7 mouse cellular contexts compared by ENCODE assay signal in the genomic region with DNA sequence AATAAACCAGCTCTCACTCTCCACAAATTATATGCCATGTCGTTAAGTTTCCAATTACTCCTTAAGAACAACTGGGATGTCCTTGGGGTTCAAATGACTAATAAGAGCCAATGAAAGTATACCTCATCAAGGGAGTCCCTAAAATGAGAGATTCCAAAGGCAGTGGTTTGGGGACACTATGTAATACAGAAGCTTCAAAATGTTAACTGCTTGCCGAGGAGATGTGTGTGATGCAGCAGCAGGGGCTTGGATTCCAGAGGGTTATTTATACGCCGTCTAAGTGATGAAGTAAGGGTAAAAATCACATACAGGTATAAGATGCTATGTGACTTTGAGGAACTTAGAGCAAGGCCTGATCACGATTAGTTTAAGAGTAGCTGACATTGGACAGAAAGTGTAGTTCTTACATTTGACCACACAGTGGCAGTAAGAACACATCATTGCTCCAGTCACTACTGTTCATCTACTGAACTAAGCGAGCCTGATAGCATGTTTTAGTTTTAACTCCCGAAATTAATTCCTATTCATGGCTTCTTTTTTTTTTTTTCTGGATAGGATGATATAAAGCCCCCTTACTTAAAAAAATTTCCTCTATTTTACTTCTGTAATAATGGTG. TPM values are rescaled to one million over a fixed set of nuclear protein-coding genes. Genes with fewer than 3 reads are reported as not detected.
DNase-seq lines count a peak whose midpoint lies in the region; ATAC-seq and TF ChIP-seq lines count a peak whose summit lies in the region.

No protein-coding gene starts in this region.

- TF ChIP-seq POLR2A in cortical plate, adult 2 months (IDR thresholded peaks at IDR 0.05; ENCODE audit: extremely low read depth, insufficient read depth, low read length), result no peak

- no peaks in the 10 kb centered on the region for H3K4me1 ChIP-seq in neural tube, embryonic 11.5 days (ENCODE audit: control insufficient read depth, insufficient read depth, low read length)
- H3K4me1 ChIP-seq in cortical plate, adult 2 months (ENCODE audit: control insufficient read depth, insufficient read depth, low read length), result no peaks in the 10 kb centered on the region

- 54% methylated on average over 7 of the region's 7 CpGs for WGBS in neural tube, embryonic 11.5 days

- no peak overlapping the region for H3K27ac ChIP-seq in neural tube, embryonic 11.5 days (ENCODE audit: low read depth, low read length)
- no peak overlapping the region for H3K27ac ChIP-seq in cortical plate, adult 2 months (ENCODE audit: insufficient read depth, low read length)

- no peaks in the 10 kb centered on the region for H3K27me3 ChIP-seq in neural tube, embryonic 11.5 days (ENCODE audit: control insufficient read depth, insufficient read depth, low read length)

- peak; percentile 54 for DNase-seq in neural tube, embryonic 11.5 days (ENCODE audit: low spot score)
- DNase-seq in neural tube, embryonic 10.5 days (ENCODE audit: extremely low spot score, low spot score), result no peak
- peak; percentile 83 for DNase-seq in NIH3T3 (ENCODE audit: low read depth)
- DNase-seq in induced T-regulatory cell, adult 2 months (ENCODE audit: low read depth), result peak; percentile 85
- no peak for DNase-seq in yolk sac, embryonic 10.5 days (ENCODE audit: low spot score)

- H3K4me3 ChIP-seq in neural tube, embryonic 11.5 days (ENCODE audit: low read depth, low read length), result no peak overlapping the region
- no peak overlapping the region for H3K4me3 ChIP-seq in cortical plate, adult 2 months (ENCODE audit: insufficient read depth, low read length)

- peak; percentile 52 for TF ChIP-seq CTCF in cortical plate, adult 2 months (IDR thresholded peaks at IDR 0.05; ENCODE audit: extremely low read depth, insufficient read depth, low read length)

- no peak overlapping the region for H3K4me2 ChIP-seq in neural tube, embryonic 11.5 days (ENCODE audit: low read depth)

- H3K9ac ChIP-seq in neural tube, embryonic 11.5 days (ENCODE audit: low read length), result no peak overlapping the region

- peak; percentile 75 for ATAC-seq in neural tube, embryonic 11.5 days (ENCODE audit: insufficient read depth, low FRiP score, low TSS enrichment)
- ATAC-seq in megakaryocyte progenitor cell, adult 5-6 weeks (replicated peaks; ENCODE audit: poor library complexity), result peak; percentile 88

- H3K36me3 ChIP-seq in neural tube, embryonic 11.5 days (ENCODE audit: control insufficient read depth, insufficient read depth, low read length), result no peaks in the 10 kb centered on the region

- H3K9me3 ChIP-seq in neural tube, embryonic 11.5 days (ENCODE audit: control insufficient read depth, low read length), result no peaks in the 10 kb centered on the region

RNA-seq across cellular contexts. Expression of a gene that starts 34.6 kb away (rescaled TPM):
- polyA plus RNA-seq in neural tube, embryonic 11.5 days (2014; fragmentation: Nextera tagmentation; extraction: Ambion mirVana), result not detected in 2 replicates
- 0.06 and 0.08 TPM in 2 replicates for polyA plus RNA-seq in cortical plate, adult 2 months (2012; rRNA removed)
- total RNA-seq in megakaryocyte progenitor cell, adult 5-6 weeks (2015), result 0.20 and 0.25 TPM in 2 replicates
- 0.07 and 0.17 TPM in 2 replicates for total RNA-seq in megakaryocyte progenitor cell, adult 5-6 weeks (2017)

Comparison
In these comparisons a context has a peak if more than half of its experiments do, and no peak if none do; other contexts are left out.
1. DNase-seq: peak in neural tube, embryonic 11.5 days (single experiment), NIH3T3 (single experiment) and induced T-regulatory cell, adult 2 months (single experiment); none in neural tube, embryonic 10.5 days (single experiment) and yolk sac, embryonic 10.5 days (single experiment).